Mouse (Mus musculus) liver, embryonic 14.5 days (tissue): ENCODE measurements at regions not wholly inside any gene's neighbourhood (a gene's known extent, or its start where the extent isn't known, plus 50 kb on each side); places are given as distances from the start of the nearest gene placed in this dataset.

Experiments
- CTCF ChIP-seq: IDR thresholded peaks from 2 replicates; pipeline ENCODE4 v1.5.1; 2016; ENCODE audit warnings: antibody characterized with exemption, low read depth, control low read depth
- EP300 ChIP-seq: IDR thresholded peaks from 2 replicates; pipeline ENCODE4 v1.6.1; 2016; ENCODE audit warnings: antibody characterized with exemption, low read depth

DNA sequence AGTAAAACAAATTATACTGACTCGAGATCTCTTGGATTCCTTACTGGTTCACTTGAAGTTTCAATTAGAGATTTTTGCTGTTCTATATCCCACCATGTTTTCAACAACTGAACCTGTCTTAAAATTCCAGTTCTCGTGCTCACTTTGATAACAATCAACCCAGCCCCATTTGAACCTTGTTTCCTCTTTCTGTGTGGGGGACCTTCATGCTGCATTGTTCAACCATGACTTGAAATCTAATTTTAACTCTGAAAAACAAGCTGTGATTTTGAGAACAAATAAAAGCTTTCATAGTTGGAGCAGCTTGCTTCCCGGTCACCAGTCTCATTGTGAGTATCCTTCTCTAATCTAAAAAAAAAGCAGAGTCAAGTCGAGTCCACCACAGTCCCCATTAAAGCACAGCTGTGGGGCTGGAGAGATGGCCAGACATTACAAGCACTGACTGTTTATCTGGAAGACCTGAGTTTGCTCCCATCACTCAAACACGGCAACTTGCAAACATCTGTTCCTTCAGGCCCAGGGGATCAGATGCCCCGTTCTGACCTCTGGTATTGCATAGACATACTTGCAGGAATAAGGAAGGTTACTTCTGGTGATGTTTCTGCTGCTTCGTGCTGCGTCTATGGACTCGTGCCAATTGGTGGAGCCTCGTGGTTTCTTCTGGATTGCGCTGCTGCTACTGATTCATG lies 251.7 kb downstream of the Diras2 start:
- TF ChIP-seq CTCF = no peak
- no peak for TF ChIP-seq EP300
